Mouse (Mus musculus): Measurements from ENCODE around the gene Pcgf5. TPM values are rescaled to one million over a fixed set of nuclear protein-coding genes. Genes with fewer than 3 reads are reported as not detected.

Pcgf5 gene
- total and polyA plus RNA-seq, 3 experiments: 29.1 to 76.4 (median 61.7) TPM

DNA sequence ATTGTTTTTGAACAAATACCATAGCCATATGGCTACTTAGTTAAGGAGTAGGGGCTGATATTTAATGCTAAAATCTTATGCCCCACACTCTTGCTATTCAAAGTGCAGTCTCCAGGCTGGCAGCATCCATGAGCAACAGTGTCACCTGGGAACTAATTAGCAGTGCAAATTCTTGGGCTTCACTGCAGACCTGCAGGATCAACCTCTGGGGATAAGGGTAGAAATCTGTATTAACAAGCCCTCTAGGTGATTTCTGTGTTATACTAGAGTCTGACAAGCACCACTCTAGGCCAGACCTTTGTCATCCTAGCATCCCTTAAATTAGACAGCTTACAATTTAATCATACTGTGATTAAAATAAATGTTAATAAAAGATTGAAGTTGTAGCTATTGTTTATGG, 71.8 kb downstream of the Pcgf5 start:
- H3K9ac ChIP-seq (ENCODE audit: low read depth, low read length): no peak overlapping the region
- H3K4me1 ChIP-seq (ENCODE audit: control insufficient read depth, insufficient read depth, low read length): no peaks in the 10 kb centered on the region
- H3K4me3 ChIP-seq: no peak overlapping the region
- H3K79me2 ChIP-seq (replicated peaks; ENCODE audit: control insufficient read depth, insufficient read depth, low read length): peaks cover 7% of the 10 kb centered on the region
- no peak for TF ChIP-seq POLR2A (IDR thresholded peaks at IDR 0.05; ENCODE audit: insufficient read depth, low read depth, low read length)
- TF ChIP-seq EP300 (IDR thresholded peaks at IDR 0.05; ENCODE audit: insufficient read depth, low read depth, low read length): no peak
- no peak for TF ChIP-seq CTCF (IDR thresholded peaks at IDR 0.05)
- no peaks in the 10 kb centered on the region for H3K27me3 ChIP-seq (ENCODE audit: control insufficient read depth, insufficient read depth, low read length)
- H3K27ac ChIP-seq: no peak overlapping the region
- intact Hi-C loops (cut with DNase I): no loop called here
- no peaks in the 10 kb centered on the region for H3K36me3 ChIP-seq (ENCODE audit: control insufficient read depth, insufficient read depth, low read length)
- no peak for DNase-seq

DNA sequence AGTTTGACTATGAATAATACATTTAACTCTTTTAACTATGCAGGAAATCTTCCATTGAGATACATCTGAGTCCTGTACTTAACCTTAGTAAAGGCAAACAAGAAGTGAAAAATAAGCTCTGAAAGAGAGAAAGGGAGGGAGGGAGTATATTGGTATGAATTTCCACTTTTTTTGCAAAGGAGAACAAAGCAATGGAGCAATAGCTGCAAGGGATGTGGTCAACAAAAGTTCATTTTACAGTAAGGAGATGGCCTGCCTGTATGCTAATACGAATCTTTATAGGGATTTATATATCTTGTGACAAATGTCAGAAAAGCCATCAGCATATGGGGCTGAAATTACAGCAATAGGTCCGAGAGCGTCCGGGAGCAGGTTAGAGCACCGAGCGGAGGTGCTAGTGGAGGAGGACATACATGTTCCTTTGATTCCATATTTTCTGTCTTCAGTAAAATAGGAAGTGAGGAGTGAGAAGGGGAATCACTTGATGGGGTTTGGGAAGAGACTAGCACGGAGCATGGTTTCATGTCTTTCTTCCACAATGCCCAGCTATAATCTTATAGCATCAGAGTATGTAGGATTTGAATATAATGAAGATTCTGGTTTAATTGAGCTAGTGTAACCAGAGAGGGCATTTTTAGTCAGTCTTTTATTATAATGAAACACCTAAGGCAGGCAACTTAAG, 79.2 kb downstream of the Pcgf5 start:
- Histone ChIP-seq H3K4me1 (ENCODE audit: control insufficient read depth, insufficient read depth, low read length) (no peaks in the 10 kb centered on the region), H3K36me3 (ENCODE audit: control insufficient read depth, insufficient read depth, low read length) (no peaks in the 10 kb centered on the region; the same call in 1 of the 2 replicates), H3K27me3 (ENCODE audit: control insufficient read depth, insufficient read depth, low read length) (no peaks in the 10 kb centered on the region), H3K27ac (no peak overlapping the region), H3K79me2 (replicated peaks; ENCODE audit: control insufficient read depth, insufficient read depth, low read length) (no peaks in the 10 kb centered on the region; the same call in 1 of the 2 replicates), H3K9ac (ENCODE audit: low read depth, low read length) (no peak overlapping the region), H3K4me3 (no peak overlapping the region)
- no peak for DNase-seq
- intact Hi-C loops (cut with DNase I): no loop called here
- 94% methylated on average over 7 of the region's 7 CpGs for whole genome bisulfite sequencing
- TF ChIP-seq POLR2A (IDR thresholded peaks at IDR 0.05; ENCODE audit: insufficient read depth, low read depth, low read length): no peak
- no peak for TF ChIP-seq CTCF (IDR thresholded peaks at IDR 0.05)
- no peak for TF ChIP-seq EP300 (IDR thresholded peaks at IDR 0.05; ENCODE audit: insufficient read depth, low read depth, low read length)

DNA sequence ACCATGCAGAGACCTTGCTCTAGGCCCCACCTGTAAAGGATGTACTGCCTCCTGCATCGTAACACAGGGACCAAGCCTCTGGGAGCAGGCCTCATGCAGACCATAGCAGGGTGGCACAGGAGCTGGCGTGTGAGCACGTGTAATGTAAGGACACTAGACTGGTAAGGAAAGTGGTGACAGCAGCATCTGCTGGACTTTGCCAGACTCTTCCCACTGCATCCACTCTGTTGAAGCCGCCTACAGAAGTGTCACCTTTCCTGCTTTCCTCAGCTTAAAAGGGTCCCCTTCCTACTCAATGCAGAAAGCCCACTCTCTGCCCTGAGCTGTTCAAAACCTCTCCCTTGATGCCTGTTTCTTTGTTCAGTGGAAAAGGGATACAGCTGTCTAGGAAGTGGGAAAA, 80.0 kb downstream of the Pcgf5 start:
- intact Hi-C loops (cut with DNase I): no loop called here
- 77% methylated on average over 4 of the region's 4 CpGs for WGBS
- no peak overlapping the region for H3K9ac ChIP-seq (ENCODE audit: low read depth, low read length)

DNA sequence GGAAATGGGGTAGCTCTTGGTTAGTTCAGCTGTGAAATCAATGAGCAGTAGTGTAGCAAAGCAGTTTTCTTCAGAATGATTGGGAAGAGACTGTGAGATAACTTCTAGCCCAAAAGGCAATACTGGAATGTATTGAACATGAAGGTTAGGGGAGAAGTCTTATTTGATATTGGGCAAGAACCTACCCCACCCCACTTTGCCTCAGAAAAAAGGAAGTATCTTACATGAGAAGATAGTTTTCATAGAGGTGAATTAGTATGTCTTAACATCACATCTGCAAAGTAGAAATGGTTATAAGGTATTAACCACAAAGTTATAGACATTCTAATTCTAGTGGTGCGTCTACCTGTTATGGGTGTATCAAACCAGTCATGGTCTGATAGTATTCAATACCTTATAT, 81.2 kb downstream of the Pcgf5 start:
- Histone ChIP-seq H3K9ac (ENCODE audit: low read depth, low read length) (no peak overlapping the region), H3K27ac (no peak overlapping the region), H3K27me3 (ENCODE audit: control insufficient read depth, insufficient read depth, low read length) (no peaks in the 10 kb centered on the region), H3K4me3 (no peak overlapping the region), H3K79me2 (replicated peaks; ENCODE audit: control insufficient read depth, insufficient read depth, low read length) (no peaks in the 10 kb centered on the region; the same call in 1 of the 2 replicates), H3K4me1 (ENCODE audit: control insufficient read depth, insufficient read depth, low read length) (no peaks in the 10 kb centered on the region), H3K36me3 (ENCODE audit: control insufficient read depth, insufficient read depth, low read length) (no peaks in the 10 kb centered on the region; the same call in 1 of the 2 replicates)
- TF ChIP-seq CTCF (IDR thresholded peaks at IDR 0.05): no peak
- TF ChIP-seq POLR2A (IDR thresholded peaks at IDR 0.05; ENCODE audit: insufficient read depth, low read depth, low read length): no peak
- TF ChIP-seq EP300 (IDR thresholded peaks at IDR 0.05; ENCODE audit: insufficient read depth, low read depth, low read length): no peak
- 100% methylated on average over 1 of the region's 1 CpGs for WGBS
- intact Hi-C loops (cut with DNase I): no loop called here
- DNase-seq: no peak

More for the DNA sequence above, 80.0 kb downstream of the Pcgf5 start:
- Histone ChIP-seq H3K36me3 (ENCODE audit: control insufficient read depth, insufficient read depth, low read length) (no peaks in the 10 kb centered on the region; the same call in 1 of the 2 replicates), H3K4me1 (ENCODE audit: control insufficient read depth, insufficient read depth, low read length) (no peaks in the 10 kb centered on the region), H3K79me2 (replicated peaks; ENCODE audit: control insufficient read depth, insufficient read depth, low read length) (no peaks in the 10 kb centered on the region; the same call in 1 of the 2 replicates), H3K4me3 (no peak overlapping the region), H3K27me3 (ENCODE audit: control insufficient read depth, insufficient read depth, low read length) (no peaks in the 10 kb centered on the region), H3K27ac (no peak overlapping the region)
- DNase-seq: no peak
- TF ChIP-seq EP300 (IDR thresholded peaks at IDR 0.05; ENCODE audit: insufficient read depth, low read depth, low read length) (no peak), CTCF (IDR thresholded peaks at IDR 0.05) (no peak), POLR2A (IDR thresholded peaks at IDR 0.05; ENCODE audit: insufficient read depth, low read depth, low read length) (no peak)

DNA sequence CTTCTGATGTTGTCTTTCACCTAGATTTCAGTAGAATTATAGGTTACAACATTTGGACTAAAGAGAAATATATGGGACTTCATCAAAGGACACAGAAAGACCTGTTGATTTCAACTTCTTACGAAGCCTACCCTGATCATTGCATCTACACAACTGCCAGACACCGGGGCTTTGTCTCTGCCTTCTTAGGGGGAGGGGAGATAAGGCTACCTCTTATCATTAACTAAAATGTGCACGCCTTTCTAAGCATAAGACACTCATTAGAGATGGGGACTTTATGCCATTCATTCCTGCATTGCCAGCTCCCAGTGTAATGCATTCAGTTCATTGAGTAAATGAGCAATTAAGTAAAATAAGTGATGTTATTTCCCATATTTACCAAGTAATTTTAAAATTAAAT, 85.1 kb downstream of the Pcgf5 start:
- H3K9ac ChIP-seq (ENCODE audit: low read depth, low read length): no peak overlapping the region
- intact Hi-C loops (cut with DNase I): no loop called here
- no peak for DNase-seq

More for the DNA sequence above, 85.1 kb downstream of the Pcgf5 start:
- H3K79me2 ChIP-seq (replicated peaks; ENCODE audit: control insufficient read depth, insufficient read depth, low read length): no peaks in the 10 kb centered on the region
- H3K4me1 ChIP-seq (ENCODE audit: control insufficient read depth, insufficient read depth, low read length): no peaks in the 10 kb centered on the region
- H3K36me3 ChIP-seq (ENCODE audit: control insufficient read depth, insufficient read depth, low read length): no peaks in the 10 kb centered on the region; the same call in 1 of the 2 replicates
- WGBS: 52% methylated on average over 3 of the region's 3 CpGs
- no peak overlapping the region for H3K4me3 ChIP-seq
- no peaks in the 10 kb centered on the region for H3K27me3 ChIP-seq (ENCODE audit: control insufficient read depth, insufficient read depth, low read length)
- no peak overlapping the region for H3K27ac ChIP-seq
- no peak for TF ChIP-seq POLR2A (IDR thresholded peaks at IDR 0.05; ENCODE audit: insufficient read depth, low read depth, low read length)
- no peak for TF ChIP-seq CTCF (IDR thresholded peaks at IDR 0.05)
- no peak for TF ChIP-seq EP300 (IDR thresholded peaks at IDR 0.05; ENCODE audit: insufficient read depth, low read depth, low read length)
